Mouse (Mus musculus) hindbrain, embryonic 13.5 days (tissue): ENCODE measurements around the gene Eif2ak3. TPM values are rescaled to one million over a fixed set of nuclear protein-coding genes. Genes with fewer than 3 reads are reported as not detected.
"Not testable (repeated sequence)": the region's sequence is repeated elsewhere in the genome, so short reads cannot be mapped to it uniquely, and the experiment has no call there.

Source experiments
- ATAC-seq: fragments of 200-750 bp; cut with Nextera tagmentation; 2 replicates; pipeline ENCODE4 v1.8.0; 2017; ENCODE audit warnings: moderate TSS enrichment; ENCODE audit not compliant: low FRiP score
- H3K27ac ChIP-seq: fragments of 300-500 bp; sonication (generic); 2 replicates; pipeline ENCODE4 v1.5.1; 2015; ENCODE audit warnings: inconsistent platforms, mild to moderate bottlenecking, moderate library complexity
- H3K27me3 ChIP-seq: fragments of 300-500 bp; sonication (generic); 2 replicates; pipeline ENCODE4 v1.6.1; 2015; ENCODE audit warnings: mild to moderate bottlenecking, inconsistent platforms
- H3K36me3 ChIP-seq: fragments of 300-500 bp; sonication (generic); 2 replicates; pipeline ENCODE4 v1.6.1; 2015; ENCODE audit warnings: mild to moderate bottlenecking, inconsistent platforms
- H3K4me1 ChIP-seq: fragments of 300-500 bp; sonication (generic); replicated peaks from 2 replicates; pipeline ENCODE4 v1.6.1; 2015; ENCODE audit warnings: inconsistent platforms
- H3K4me2 ChIP-seq: fragments of 300-500 bp; sonication (generic); 2 replicates; pipeline ENCODE4 v1.6.1; 2015; ENCODE audit warnings: inconsistent platforms, mild to moderate bottlenecking, moderate library complexity
- H3K4me3 ChIP-seq: fragments of 300-500 bp; sonication (generic); 2 replicates; pipeline ENCODE4 v1.5.1; 2015; ENCODE audit warnings: mild to moderate bottlenecking, inconsistent platforms
- H3K9ac ChIP-seq: fragments of 300-500 bp; sonication (generic); 2 replicates; pipeline ENCODE4 v1.6.1; 2015; ENCODE audit warnings: mild to moderate bottlenecking, inconsistent platforms
- H3K9me3 ChIP-seq: fragments of 300-500 bp; sonication (generic); 2 replicates; pipeline ENCODE4 v1.6.1; 2016; ENCODE audit warnings: inconsistent platforms
- WGBS: fragments of 180-500 bp; shearing (Covaris S2); methylation state at CpG from one replicate; pipeline ENCODE4 v1.1.7; 2015; 5-methylcytosine and 5-hydroxymethylcytosine counted together
- polyA plus RNA-seq: library from polyadenylated mRNA; unstranded; fragments of >200 nt; fragmentation: Nextera tagmentation; extraction: Ambion mirVana; gene quantifications from 2 replicates; pipeline ENCODE4 v1.2.1, GENCODE M21; 2015

Eif2ak3 gene
- polyA plus RNA-seq, 1 experiment from 2014 or later, result 13.9 TPM

GRCm38 (mm10) chr6:70814629-70814950 lies 29.7 kb upstream of the Eif2ak3 start:
- WGBS, result 87% methylated on average over 4 of the region's 4 CpGs
- no peaks in the 10 kb centered on the region for H3K9me3 ChIP-seq
- H3K36me3 ChIP-seq, result no peaks in the 10 kb centered on the region
- H3K9ac ChIP-seq, result no peak overlapping the region
- ATAC-seq, result no peak
- H3K4me3 ChIP-seq, result no peak overlapping the region
- no peak overlapping the region for H3K4me2 ChIP-seq
- H3K27ac ChIP-seq, result no peak overlapping the region
- no peaks in the 10 kb centered on the region for H3K27me3 ChIP-seq
- no peaks in the 10 kb centered on the region for H3K4me1 ChIP-seq

DNA sequence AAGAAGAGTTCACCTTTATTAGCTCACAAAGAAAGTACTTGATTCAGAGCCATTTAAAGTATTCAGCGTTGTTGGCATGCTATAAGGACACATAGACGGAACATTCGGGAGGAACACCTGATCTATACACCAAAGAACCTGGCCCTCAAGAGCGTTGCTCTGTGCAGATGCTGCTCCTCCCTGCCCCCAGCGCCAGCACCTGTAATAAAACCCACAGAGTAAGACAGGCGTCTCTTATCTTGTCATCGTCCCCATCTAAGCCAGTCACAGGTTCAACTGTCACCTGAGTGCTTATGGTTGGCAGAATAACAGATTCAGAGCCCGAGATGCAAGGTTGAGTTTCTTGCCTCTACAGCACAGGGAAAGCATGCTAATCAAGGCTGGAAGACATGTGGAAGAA lies 28.8 kb upstream of the Eif2ak3 start:
- Histone ChIP-seq H3K4me3 (no peak overlapping the region), H3K27me3 (no peaks in the 10 kb centered on the region), H3K9ac (no peak overlapping the region), H3K27ac (no peak overlapping the region), H3K4me2 (no peak overlapping the region), H3K4me1 (no peaks in the 10 kb centered on the region), H3K9me3 (no peaks in the 10 kb centered on the region), H3K36me3 (no peaks in the 10 kb centered on the region)
- no peak for ATAC-seq
- 86% methylated on average over 8 of the region's 8 CpGs for WGBS

- H3K27ac ChIP-seq, result no peak overlapping the region
- ATAC-seq, result no peak
- H3K4me3 ChIP-seq, result no peak overlapping the region
- peaks cover 6% of the 10 kb centered on the region for H3K4me1 ChIP-seq
- WGBS, result 71% methylated on average over 2 of the region's 2 CpGs
- no peak overlapping the region for H3K4me2 ChIP-seq
- H3K9ac ChIP-seq, result no peak overlapping the region
- H3K9me3 ChIP-seq, result no peaks in the 10 kb centered on the region
- H3K27me3 ChIP-seq, result no peaks in the 10 kb centered on the region
- no peaks in the 10 kb centered on the region for H3K36me3 ChIP-seq
Observed at GRCm38 (mm10) chr6:70821566-70821965, 22.7 kb upstream of the Eif2ak3 start.

DNA sequence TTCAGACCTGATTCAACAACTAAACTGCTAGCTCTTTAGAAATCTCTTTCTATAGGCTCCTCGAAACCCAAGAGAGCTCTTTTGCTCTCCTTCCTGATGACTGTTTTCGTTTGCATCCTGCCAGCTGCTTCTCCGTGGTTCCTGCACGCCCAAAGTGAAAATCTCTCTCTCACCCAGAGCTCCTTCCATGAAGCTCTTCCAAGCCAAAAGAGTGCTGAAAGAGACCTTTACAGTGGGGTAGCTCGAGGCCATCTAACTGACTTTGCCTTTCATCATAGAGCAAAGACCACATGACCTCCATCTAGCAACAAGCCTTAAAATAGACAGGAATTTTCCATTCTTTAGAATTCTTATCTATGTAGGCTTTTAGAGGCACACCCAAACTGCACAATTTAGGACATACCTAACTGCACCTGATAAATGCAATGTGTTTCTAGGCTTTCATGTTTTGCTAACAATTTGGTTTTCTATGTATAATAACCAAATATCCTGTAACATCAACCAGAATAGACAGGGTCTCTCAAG lies 21.9 kb upstream of the Eif2ak3 start:
- no peak for ATAC-seq
- H3K36me3 ChIP-seq, result no peaks in the 10 kb centered on the region
- H3K27me3 ChIP-seq, result no peaks in the 10 kb centered on the region
- no peak overlapping the region for H3K4me3 ChIP-seq
- H3K9me3 ChIP-seq, result no peaks in the 10 kb centered on the region
- H3K4me1 ChIP-seq, result peaks cover 6% of the 10 kb centered on the region
- 61% methylated on average over 5 of the region's 5 CpGs for WGBS
- H3K4me2 ChIP-seq, result no peak overlapping the region
- H3K9ac ChIP-seq, result no peak overlapping the region
- no peak overlapping the region for H3K27ac ChIP-seq

- not testable (repeated sequence) for H3K36me3 ChIP-seq, H3K4me3 ChIP-seq, H3K9me3 ChIP-seq, H3K27ac ChIP-seq, ATAC-seq, H3K9ac ChIP-seq, H3K4me1 ChIP-seq, H3K4me2 ChIP-seq, H3K27me3 ChIP-seq
- 79% methylated on average over 4 of the region's 4 CpGs for WGBS
Observed at GRCm38 (mm10) chr6:70823277-70823676, 21.0 kb upstream of the Eif2ak3 start.

GRCm38 (mm10) chr6:70824085-70824986 lies 20.0 kb upstream of the Eif2ak3 start:
- peak overlapping the region; percentile 77 for H3K4me2 ChIP-seq
- peak overlapping the region; percentile 45 for H3K4me3 ChIP-seq
- H3K9me3 ChIP-seq, result no peaks in the 10 kb centered on the region
- H3K27ac ChIP-seq, result peak overlapping the region; percentile 56
- peak; percentile 95 for ATAC-seq
- H3K4me1 ChIP-seq, result peaks cover 6% of the 10 kb centered on the region
- 9% methylated on average over 23 of the region's 23 CpGs for WGBS
- H3K27me3 ChIP-seq, result no peaks in the 10 kb centered on the region
- H3K9ac ChIP-seq, result peak overlapping the region; percentile 70
- H3K36me3 ChIP-seq, result no peaks in the 10 kb centered on the region

DNA sequence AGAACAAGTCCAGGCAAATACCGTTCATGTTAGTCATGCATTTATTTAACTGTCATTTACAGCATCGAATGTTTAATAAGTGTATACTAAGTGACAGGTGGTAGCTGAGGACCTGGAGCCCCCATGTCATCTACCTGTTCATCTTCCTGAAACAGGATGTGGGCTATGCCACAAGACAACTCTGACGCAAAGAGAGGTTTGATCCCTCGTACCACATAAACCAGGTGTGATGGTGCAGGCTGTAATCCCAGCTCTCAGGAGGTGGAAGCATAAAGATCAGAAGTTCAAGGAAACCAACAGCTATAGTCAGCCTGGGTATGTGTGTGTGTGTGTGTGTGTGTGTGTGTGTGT lies 19.4 kb upstream of the Eif2ak3 start:
- WGBS, result 52% methylated on average over 4 of the region's 4 CpGs
- Histone ChIP-seq H3K4me1 (peaks cover 6% of the 10 kb centered on the region), H3K9me3 (no peaks in the 10 kb centered on the region), H3K4me2 (peak overlapping the region; percentile 77), H3K27me3 (no peaks in the 10 kb centered on the region), H3K27ac (peak overlapping the region; percentile 56; the same call in 1 of the 2 replicates), H3K4me3 (peak overlapping the region; percentile 45), H3K36me3 (no peaks in the 10 kb centered on the region), H3K9ac (peak overlapping the region; percentile 70; the same call in 1 of the 2 replicates)
- ATAC-seq, result peak; percentile 40; the same call in 1 of the 2 replicates

DNA sequence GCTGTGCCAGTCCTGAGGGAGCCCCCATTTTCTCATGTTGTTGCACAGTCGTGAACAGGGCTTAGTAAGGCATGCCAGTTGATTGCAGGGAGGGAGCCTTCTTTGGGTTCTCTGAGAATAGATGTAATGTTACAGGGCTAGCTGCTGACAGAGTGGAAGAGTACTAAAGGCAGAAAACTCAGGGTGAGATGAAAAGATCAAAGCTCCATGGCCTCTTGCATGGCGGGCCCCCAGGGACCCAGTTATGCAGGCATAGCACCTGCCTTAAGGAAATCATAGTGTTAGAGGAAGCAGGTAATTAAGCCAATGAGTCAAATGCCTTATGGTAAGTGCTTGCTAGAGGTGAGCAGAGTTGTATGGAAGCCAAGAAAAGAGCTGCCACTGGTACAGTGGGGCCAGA lies 14.9 kb upstream of the Eif2ak3 start:
- WGBS, result 70% methylated on average over 2 of the region's 2 CpGs
- Histone ChIP-seq H3K9me3 (no peaks in the 10 kb centered on the region), H3K36me3 (no peaks in the 10 kb centered on the region), H3K4me3 (no peak overlapping the region), H3K27ac (no peak overlapping the region), H3K4me2 (no peak overlapping the region), H3K4me1 (no peaks in the 10 kb centered on the region; the same call in 1 of the 2 replicates), H3K27me3 (no peaks in the 10 kb centered on the region), H3K9ac (no peak overlapping the region)
- ATAC-seq, result no peak

- Histone ChIP-seq H3K9me3 (no peaks in the 10 kb centered on the region), H3K4me1 (no peaks in the 10 kb centered on the region), H3K27me3 (no peaks in the 10 kb centered on the region), H3K36me3 (no peaks in the 10 kb centered on the region), H3K4me2 (no peak overlapping the region), H3K9ac (no peak overlapping the region), H3K4me3 (no peak overlapping the region), H3K27ac (no peak overlapping the region)
- WGBS, result 90% methylated on average over 3 of the region's 3 CpGs
- ATAC-seq, result no peak
Observed at GRCm38 (mm10) chr6:70830552-70830951, 13.8 kb upstream of the Eif2ak3 start.

GRCm38 (mm10) chr6:70831179-70831839 lies 13.0 kb upstream of the Eif2ak3 start:
- Histone ChIP-seq H3K9me3 (no peaks in the 10 kb centered on the region), H3K9ac (no peak overlapping the region), H3K27me3 (no peaks in the 10 kb centered on the region), H3K36me3 (no peaks in the 10 kb centered on the region), H3K4me2 (no peak overlapping the region), H3K4me3 (no peak overlapping the region), H3K4me1 (no peaks in the 10 kb centered on the region), H3K27ac (no peak overlapping the region)
- no peak for ATAC-seq
- WGBS, result 85% methylated on average over 10 of the region's 10 CpGs

GRCm38 (mm10) chr6:70837297-70837696 lies 7.0 kb upstream of the Eif2ak3 start:
- Histone ChIP-seq H3K4me3 (no peak overlapping the region), H3K27ac (no peak overlapping the region), H3K4me1 (no peaks in the 10 kb centered on the region), H3K27me3 (no peaks in the 10 kb centered on the region), H3K9ac (no peak overlapping the region), H3K4me2 (no peak overlapping the region), H3K36me3 (no peaks in the 10 kb centered on the region), H3K9me3 (no peaks in the 10 kb centered on the region)
- no peak for ATAC-seq
- 86% methylated on average over 2 of the region's 2 CpGs for WGBS

GRCm38 (mm10) chr6:70838532-70838931 lies 5.8 kb upstream of the Eif2ak3 start:
- H3K4me1 ChIP-seq, result peaks cover 7% of the 10 kb centered on the region
- H3K36me3 ChIP-seq, result no peaks in the 10 kb centered on the region
- ATAC-seq, result no peak
- H3K4me3 ChIP-seq, result no peak overlapping the region
- H3K27ac ChIP-seq, result no peak overlapping the region
- H3K27me3 ChIP-seq, result no peaks in the 10 kb centered on the region
- H3K9me3 ChIP-seq, result no peaks in the 10 kb centered on the region
- 49% methylated on average over 3 of the region's 3 CpGs for WGBS
- no peak overlapping the region for H3K4me2 ChIP-seq
- H3K9ac ChIP-seq, result no peak overlapping the region
